Mouse (Mus musculus): ENCODE results near the gene Klf7. TPM values are rescaled to one million over a fixed set of nuclear protein-coding genes. Genes with fewer than 3 reads are reported as not detected.

Klf7 gene
- polyA plus RNA-seq, 1 experiment = 219 TPM

DNA sequence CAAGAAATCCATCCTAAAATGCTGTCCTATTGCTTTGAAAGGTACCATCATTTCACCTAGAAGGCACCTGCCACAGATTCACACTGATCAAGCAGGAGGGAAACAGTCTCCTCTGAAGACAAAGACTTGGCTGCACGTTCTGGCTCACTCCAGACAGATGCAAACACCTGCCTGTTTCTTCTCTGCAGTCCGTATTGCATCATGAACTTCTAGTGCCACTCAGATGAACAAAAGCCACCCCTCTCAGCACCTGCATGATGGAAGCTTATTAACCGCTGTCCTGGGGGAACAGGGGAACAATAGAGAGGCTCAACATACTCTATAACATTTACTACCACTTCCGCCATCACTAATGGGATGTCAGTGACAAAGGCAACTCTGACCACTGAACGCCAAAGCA is 31.5 kb downstream of the Klf7 start:
- no peak for TF ChIP-seq POLR2A (IDR thresholded peaks at IDR 0.05; ENCODE audit: insufficient read depth, low read depth, low read length)
- no peak for TF ChIP-seq CTCF (IDR thresholded peaks at IDR 0.05; ENCODE audit: insufficient read depth, low read depth, low read length)
- Histone ChIP-seq H3K4me3 (ENCODE audit: insufficient read depth, low read depth, low read length) (no peak overlapping the region), H3K27ac (ENCODE audit: insufficient read depth, low read depth, low read length) (no peak overlapping the region), H3K4me1 (ENCODE audit: control insufficient read depth, insufficient read depth, low read length) (peaks cover 15% of the 10 kb centered on the region)
- WGBS = 88% methylated on average over 5 of the region's 5 CpGs

DNA sequence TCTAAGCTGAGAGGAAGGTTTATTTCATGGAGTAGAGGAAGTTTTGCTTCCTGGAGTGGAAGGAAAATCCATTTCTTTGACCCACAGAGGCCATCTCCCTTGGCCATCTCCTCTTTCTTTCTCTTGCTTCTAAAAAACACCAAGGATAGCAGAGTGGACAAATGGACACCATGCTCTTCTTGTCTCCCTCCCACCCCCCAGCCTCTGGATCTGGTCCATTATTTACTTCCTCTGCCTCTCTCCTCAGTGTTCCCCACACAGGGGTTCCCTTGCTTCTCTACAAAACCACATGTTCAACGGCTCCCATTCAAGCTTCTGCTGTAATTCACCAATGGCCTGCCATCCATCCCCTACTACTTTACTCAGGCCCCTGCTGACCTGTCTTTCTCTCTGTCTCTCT is 32.4 kb downstream of the Klf7 start:
- 71% methylated on average over 1 of the region's 1 CpGs for WGBS
- Histone ChIP-seq H3K27ac (ENCODE audit: insufficient read depth, low read depth, low read length) (no peak overlapping the region), H3K4me3 (ENCODE audit: insufficient read depth, low read depth, low read length) (no peak overlapping the region), H3K4me1 (ENCODE audit: control insufficient read depth, insufficient read depth, low read length) (peaks cover 15% of the 10 kb centered on the region)
- TF ChIP-seq POLR2A (IDR thresholded peaks at IDR 0.05; ENCODE audit: insufficient read depth, low read depth, low read length) (no peak), CTCF (IDR thresholded peaks at IDR 0.05; ENCODE audit: insufficient read depth, low read depth, low read length) (no peak)

DNA sequence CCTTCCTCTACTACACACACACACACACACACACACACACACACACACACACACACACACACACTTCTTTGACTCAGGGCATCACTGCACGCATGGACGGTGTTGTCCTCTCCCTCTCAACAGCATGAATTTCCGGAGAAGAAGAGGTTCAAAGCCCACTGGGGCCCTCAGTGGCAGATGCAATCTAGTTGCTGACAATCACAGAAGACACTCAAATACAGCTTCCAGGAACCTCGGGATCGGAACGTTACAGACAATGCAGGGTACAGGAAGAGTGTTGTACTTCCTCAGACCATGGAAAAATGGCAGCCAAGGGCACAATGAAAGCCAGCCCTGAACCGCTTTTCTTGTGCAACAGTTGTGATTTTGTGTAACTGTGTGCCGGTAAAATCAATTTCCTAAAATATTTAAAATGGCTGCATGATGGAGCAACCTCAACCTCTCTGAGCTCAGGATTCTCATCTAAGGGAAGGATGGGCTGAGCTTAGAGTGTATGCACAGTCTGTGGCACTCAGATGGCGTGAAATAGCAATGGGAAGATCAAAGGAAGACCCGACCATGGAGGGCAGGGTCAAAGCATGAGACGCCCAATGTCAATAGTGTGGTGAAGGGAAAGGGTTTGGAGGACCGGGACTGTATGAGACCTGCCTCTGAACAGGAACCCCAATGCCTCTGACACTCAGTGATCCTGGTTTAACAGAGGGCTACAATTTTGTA is 33.3 kb downstream of the Klf7 start:
- peaks cover 15% of the 10 kb centered on the region for H3K4me1 ChIP-seq (ENCODE audit: control insufficient read depth, insufficient read depth, low read length)
- H3K4me3 ChIP-seq (ENCODE audit: insufficient read depth, low read depth, low read length) = peak overlapping the region; percentile 15; the same call in 1 of the 2 replicates
- 53% methylated on average over 12 of the region's 12 CpGs for WGBS
- TF ChIP-seq CTCF (IDR thresholded peaks at IDR 0.05; ENCODE audit: insufficient read depth, low read depth, low read length) (no peak), POLR2A (IDR thresholded peaks at IDR 0.05; ENCODE audit: insufficient read depth, low read depth, low read length) (no peak)
- H3K27ac ChIP-seq (ENCODE audit: insufficient read depth, low read depth, low read length) = peak overlapping the region; percentile 27

DNA sequence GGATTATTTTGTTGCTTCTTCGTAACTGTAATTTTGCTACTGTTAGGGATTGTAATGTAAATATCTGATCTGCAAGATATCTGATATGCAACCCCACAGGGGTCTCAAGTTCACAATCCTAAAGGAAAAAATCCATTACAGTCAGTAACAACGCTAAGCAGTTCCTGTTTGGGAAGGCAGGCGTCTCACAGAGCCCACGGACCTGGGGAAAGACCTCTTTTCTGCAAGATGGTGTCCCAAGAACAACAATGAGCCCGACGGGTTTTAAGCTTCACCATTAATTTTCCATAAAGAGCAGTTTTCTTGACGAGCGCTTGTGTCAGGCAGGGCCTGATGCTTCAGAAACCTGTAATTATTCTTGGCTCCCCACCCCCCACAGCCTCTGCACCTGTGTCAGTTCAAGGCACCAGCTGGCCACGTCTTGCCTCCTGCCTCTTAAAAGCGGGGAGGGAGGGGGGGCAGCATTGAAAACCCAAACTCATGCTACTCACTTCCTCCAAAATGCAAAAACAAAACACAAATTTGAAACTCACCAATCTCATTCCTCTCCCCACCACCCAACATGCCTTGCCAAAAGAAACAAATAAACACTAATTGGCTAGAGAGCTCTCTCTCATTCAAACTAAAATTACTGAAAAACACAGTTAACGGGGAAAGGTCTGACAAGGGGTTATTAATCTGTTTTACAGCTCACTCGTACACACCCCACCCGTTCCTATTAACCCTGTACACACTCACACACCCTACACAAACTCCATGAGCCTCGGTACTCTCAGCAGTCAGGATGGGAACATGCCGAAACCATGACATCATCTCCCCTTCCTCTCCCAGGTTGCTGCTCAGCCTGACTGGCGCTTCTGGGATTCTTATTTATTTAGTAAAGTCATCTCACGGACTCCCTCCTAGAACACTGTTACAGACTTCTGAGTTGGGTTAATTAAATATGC is 34.2 kb downstream of the Klf7 start:
- no peak for TF ChIP-seq POLR2A (IDR thresholded peaks at IDR 0.05; ENCODE audit: insufficient read depth, low read depth, low read length)
- no peak for TF ChIP-seq CTCF (IDR thresholded peaks at IDR 0.05; ENCODE audit: insufficient read depth, low read depth, low read length)
- WGBS = 14% methylated on average over 17 of the region's 17 CpGs
- peak overlapping the region; percentile 27 for H3K27ac ChIP-seq (ENCODE audit: insufficient read depth, low read depth, low read length)
- peak overlapping the region; percentile 15; the same call in 1 of the 2 replicates for H3K4me3 ChIP-seq (ENCODE audit: insufficient read depth, low read depth, low read length)
- peaks cover 15% of the 10 kb centered on the region for H3K4me1 ChIP-seq (ENCODE audit: control insufficient read depth, insufficient read depth, low read length)

DNA sequence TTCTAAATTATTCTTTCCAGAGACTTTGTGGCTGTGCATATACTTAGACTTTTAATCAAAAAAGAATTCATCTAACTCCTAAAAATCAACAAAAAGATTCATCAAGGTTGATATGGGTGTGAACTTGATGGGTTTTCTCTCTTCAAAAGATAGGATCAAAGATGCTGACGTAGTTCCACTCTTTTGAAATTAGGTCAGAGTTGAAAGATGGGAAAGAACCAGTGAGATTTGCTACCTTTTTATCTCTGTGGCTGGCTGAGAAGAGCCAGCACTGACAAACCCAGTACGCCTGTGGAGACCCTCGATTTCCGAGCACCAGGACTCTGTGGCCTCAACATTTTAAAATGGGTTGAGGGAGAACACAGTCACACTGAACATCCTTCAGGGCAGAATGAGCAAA is 36.2 kb downstream of the Klf7 start:
- no peak overlapping the region for H3K4me3 ChIP-seq (ENCODE audit: insufficient read depth, low read depth, low read length)
- no peak for TF ChIP-seq CTCF (IDR thresholded peaks at IDR 0.05; ENCODE audit: insufficient read depth, low read depth, low read length)
- no peak for TF ChIP-seq POLR2A (IDR thresholded peaks at IDR 0.05; ENCODE audit: insufficient read depth, low read depth, low read length)
- H3K4me1 ChIP-seq (ENCODE audit: control insufficient read depth, insufficient read depth, low read length) = peaks cover 15% of the 10 kb centered on the region
- WGBS = 89% methylated on average over 4 of the region's 4 CpGs
- H3K27ac ChIP-seq (ENCODE audit: insufficient read depth, low read depth, low read length) = 0 out of 2 replicates have a peak overlapping the region, but pooled peaks have one; percentile 36

DNA sequence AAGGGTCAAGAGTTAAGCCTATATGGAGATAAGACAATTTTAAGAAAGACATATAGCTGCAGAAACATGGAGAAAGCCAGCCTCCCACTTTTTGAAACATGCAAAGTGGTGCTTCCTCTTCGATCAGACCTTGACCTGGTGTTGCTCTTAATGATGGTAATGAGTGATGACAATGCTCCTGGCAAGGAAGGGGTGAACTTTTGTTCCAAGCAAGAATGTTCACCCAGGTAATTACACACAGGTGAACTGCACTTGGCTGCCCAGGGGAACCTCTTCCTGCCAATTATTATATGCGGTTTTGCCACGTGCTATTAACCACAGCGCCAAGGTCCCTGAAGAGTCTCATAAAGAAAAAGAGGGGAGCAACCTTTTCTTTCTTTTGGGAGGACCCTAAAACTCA is 36.7 kb downstream of the Klf7 start:
- H3K4me3 ChIP-seq (ENCODE audit: insufficient read depth, low read depth, low read length) = no peak overlapping the region
- H3K4me1 ChIP-seq (ENCODE audit: control insufficient read depth, insufficient read depth, low read length) = peaks cover 15% of the 10 kb centered on the region
- no peak for TF ChIP-seq CTCF (IDR thresholded peaks at IDR 0.05; ENCODE audit: insufficient read depth, low read depth, low read length)
- TF ChIP-seq POLR2A (IDR thresholded peaks at IDR 0.05; ENCODE audit: insufficient read depth, low read depth, low read length) = no peak
- no peak overlapping the region for H3K27ac ChIP-seq (ENCODE audit: insufficient read depth, low read depth, low read length)
- whole genome bisulfite sequencing = 89% methylated on average over 4 of the region's 4 CpGs

DNA sequence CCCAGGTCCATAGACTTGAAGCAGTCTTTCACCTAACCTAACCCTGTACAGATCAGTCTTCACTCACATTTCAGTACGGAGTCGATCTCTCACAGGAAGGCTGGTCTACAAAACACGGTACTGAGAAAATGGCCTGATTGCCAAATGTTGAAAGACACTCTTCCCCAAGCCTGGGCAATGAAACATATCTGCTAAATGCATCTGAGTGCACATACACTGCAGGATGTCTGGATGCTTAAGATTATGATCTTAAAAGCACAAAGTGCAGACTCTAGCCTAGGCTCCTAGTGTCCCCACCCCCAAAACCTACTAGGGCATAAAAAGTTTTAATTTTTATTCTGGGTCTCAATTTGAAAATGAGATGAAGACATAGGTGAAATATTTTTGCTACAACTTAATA is 37.4 kb downstream of the Klf7 start:
- H3K27ac ChIP-seq (ENCODE audit: insufficient read depth, low read depth, low read length) = no peak overlapping the region
- 73% methylated on average over 3 of the region's 3 CpGs for WGBS
- H3K4me3 ChIP-seq (ENCODE audit: insufficient read depth, low read depth, low read length) = no peak overlapping the region
- no peak for TF ChIP-seq CTCF (IDR thresholded peaks at IDR 0.05; ENCODE audit: insufficient read depth, low read depth, low read length)
- peaks cover 15% of the 10 kb centered on the region for H3K4me1 ChIP-seq (ENCODE audit: control insufficient read depth, insufficient read depth, low read length)

DNA sequence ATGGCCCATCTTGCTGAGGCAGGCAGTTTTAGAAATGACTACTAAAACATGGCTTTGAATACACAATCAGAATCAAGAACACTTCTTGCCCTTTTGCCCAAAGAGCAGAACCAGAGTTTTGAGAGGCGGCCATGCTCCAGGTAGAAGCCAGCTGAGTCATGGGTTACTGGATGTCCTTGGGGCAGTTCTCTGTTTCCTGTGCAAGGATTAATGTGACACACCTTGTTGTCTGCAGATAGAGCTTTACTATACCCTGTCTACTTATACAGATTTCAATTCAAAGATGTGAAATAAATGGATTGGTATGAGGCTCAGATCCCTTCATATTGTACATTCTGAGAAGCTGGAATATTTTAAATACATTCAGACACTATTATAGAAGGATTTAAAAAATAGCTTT is 40.3 kb downstream of the Klf7 start:
- peaks cover 12% of the 10 kb centered on the region for H3K4me1 ChIP-seq (ENCODE audit: control insufficient read depth, insufficient read depth, low read length)
- TF ChIP-seq POLR2A (IDR thresholded peaks at IDR 0.05; ENCODE audit: insufficient read depth, low read depth, low read length) (no peak), CTCF (IDR thresholded peaks at IDR 0.05; ENCODE audit: insufficient read depth, low read depth, low read length) (no peak)
- H3K27ac ChIP-seq (ENCODE audit: insufficient read depth, low read depth, low read length) = no peak overlapping the region
- 100% methylated on average over 1 of the region's 1 CpGs for WGBS
- H3K4me3 ChIP-seq (ENCODE audit: insufficient read depth, low read depth, low read length) = no peak overlapping the region

DNA sequence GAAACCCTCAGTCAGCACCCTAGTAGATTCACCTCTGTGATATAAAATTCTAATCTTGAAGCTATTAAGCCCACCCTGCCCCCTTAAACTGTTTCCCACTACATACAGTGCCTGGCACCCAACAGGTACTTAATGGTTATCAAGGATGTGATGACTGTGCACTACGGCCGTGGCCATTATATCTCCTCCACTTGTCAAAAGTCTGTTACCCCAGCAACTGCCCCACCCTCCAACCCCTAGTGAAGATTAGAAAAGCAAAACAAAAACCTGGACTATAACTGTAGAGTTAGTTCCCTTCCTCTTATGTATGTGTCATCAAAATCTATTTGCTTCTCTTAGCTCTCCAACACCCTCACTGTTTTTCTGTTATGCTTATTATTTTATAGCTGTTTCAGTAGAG is 40.9 kb downstream of the Klf7 start:
- TF ChIP-seq CTCF (IDR thresholded peaks at IDR 0.05; ENCODE audit: insufficient read depth, low read depth, low read length) (no peak), POLR2A (IDR thresholded peaks at IDR 0.05; ENCODE audit: insufficient read depth, low read depth, low read length) (no peak)
- H3K4me3 ChIP-seq (ENCODE audit: insufficient read depth, low read depth, low read length) = no peak overlapping the region
- peaks cover 12% of the 10 kb centered on the region for H3K4me1 ChIP-seq (ENCODE audit: control insufficient read depth, insufficient read depth, low read length)
- WGBS = 79% methylated on average over 2 of the region's 2 CpGs
- H3K27ac ChIP-seq (ENCODE audit: insufficient read depth, low read depth, low read length) = no peak overlapping the region

Data from olfactory bulb, adult 2 months (tissue).